ENCODE assay signal across 35 mouse cellular contexts in genomic region chr11:99319127-99319526, GRCm38 (mm10). TPM values are rescaled to one million over a fixed set of nuclear protein-coding genes. Genes with fewer than 3 reads are reported as not detected.
A peak's percentile ranks its signal among the peaks of the same experiment; 100 is the strongest.
DNase-seq lines count a peak whose midpoint lies in the region; ATAC-seq and TF ChIP-seq lines count a peak whose summit lies in the region.
"Had no signal": no experiment of that assay in that cellular context is flagged by ENCODE, and none has a peak within 500 bp of the region (broad histone marks: within the 10 kb centered on the region; RNA-seq: fewer than 3 reads in every experiment).

No protein-coding gene starts in this region.

- H3K9me3 ChIP-seq in heart, embryonic 12.5 days (replicated peaks), result no peaks in the 10 kb centered on the region
- no peaks in the 10 kb centered on the region for H3K9me3 ChIP-seq in heart, postnatal 0 days (replicated peaks; ENCODE audit: control insufficient read depth, low read length)
- H3K9me3 ChIP-seq in stomach, embryonic 15.5 days, result no peaks in the 10 kb centered on the region
- H3K9me3 ChIP-seq: embryonic facial prominence, embryonic 13.5 days; forebrain, embryonic 10.5 days; hindbrain, embryonic 13.5 days; liver, embryonic 15.5 days had no signal

- H3K4me3 ChIP-seq in heart, embryonic 12.5 days, result no peak overlapping the region
- H3K4me3 ChIP-seq in liver, adult 2 months (ENCODE audit: insufficient read depth, low read depth, low read length), result no peak overlapping the region
- peak overlapping the region; percentile 7; the same call in 1 of the 2 replicates for H3K4me3 ChIP-seq in heart, postnatal 0 days (ENCODE audit: low read depth, low read length)
- no peak overlapping the region for H3K4me3 ChIP-seq in stomach, embryonic 15.5 days (replicated peaks)
- H3K4me3 ChIP-seq: embryonic facial prominence, embryonic 13.5 days; forebrain, embryonic 10.5 days; gastrocnemius, adult 2 months; hindbrain, embryonic 13.5 days; liver, embryonic 15.5 days had no signal

- TF ChIP-seq EP300 in heart, postnatal 0 days (IDR thresholded peaks at IDR 0.05; ENCODE audit: low read depth), result no peak

- ATAC-seq in heart, embryonic 12.5 days (ENCODE audit: insufficient number of reproducible peaks, low FRiP score), result no peak
- peak; percentile 79 for ATAC-seq in heart, postnatal 0 days (ENCODE audit: insufficient read depth, low read depth)
- ATAC-seq in stomach, embryonic 15.5 days (ENCODE audit: insufficient read depth, low FRiP score, low read depth), result no peak
- ATAC-seq: forebrain, embryonic 16.5 days had no signal

- no peak for TF ChIP-seq POLR2A in liver, adult 2 months (IDR thresholded peaks at IDR 0.05; ENCODE audit: extremely low read depth, insufficient read depth, low read length)

- H3K27ac ChIP-seq in heart, embryonic 12.5 days (ENCODE audit: poor library complexity, severe bottlenecking), result no peak overlapping the region
- no peak overlapping the region for H3K27ac ChIP-seq in liver, adult 2 months (replicated peaks; ENCODE audit: insufficient read depth, low read depth, low read length)
- no peak overlapping the region for H3K27ac ChIP-seq in heart, postnatal 0 days (ENCODE audit: low read depth)
- no peak overlapping the region for H3K27ac ChIP-seq in stomach, embryonic 15.5 days
- H3K27ac ChIP-seq: embryonic facial prominence, embryonic 13.5 days; forebrain, embryonic 10.5 days; gastrocnemius, adult 2 months; hindbrain, embryonic 13.5 days; kidney, postnatal 0 days; liver, embryonic 15.5 days had no signal

- no peak for TF ChIP-seq CTCF in liver, adult 2 months (IDR thresholded peaks at IDR 0.05; ENCODE audit: low read depth, low read length)
- no peak for TF ChIP-seq CTCF in heart, postnatal 0 days (IDR thresholded peaks at IDR 0.05; ENCODE audit: low read depth)

- no peak overlapping the region for H3K9ac ChIP-seq in heart, embryonic 12.5 days
- no peak overlapping the region for H3K9ac ChIP-seq in liver, adult 2 months (ENCODE audit: low read depth, low read length)
- H3K9ac ChIP-seq in heart, postnatal 0 days (replicated peaks; ENCODE audit: low read depth, low read length), result no peak overlapping the region
- H3K9ac ChIP-seq in stomach, embryonic 15.5 days, result no peak overlapping the region
- H3K9ac ChIP-seq: embryonic facial prominence, embryonic 13.5 days; hindbrain, embryonic 13.5 days; liver, embryonic 15.5 days had no signal

- H3K27me3 ChIP-seq in heart, embryonic 12.5 days (replicated peaks), result 0 out of 2 replicates have a peak, but pooled peaks cover 4% of the 10 kb centered on the region
- no peaks in the 10 kb centered on the region for H3K27me3 ChIP-seq in liver, adult 2 months (ENCODE audit: control insufficient read depth, insufficient read depth, low read length)
- H3K27me3 ChIP-seq in heart, postnatal 0 days (ENCODE audit: control insufficient read depth, insufficient read depth, low read length), result no peaks in the 10 kb centered on the region
- no peaks in the 10 kb centered on the region for H3K27me3 ChIP-seq in stomach, embryonic 15.5 days (replicated peaks)
- H3K27me3 ChIP-seq: embryonic facial prominence, embryonic 13.5 days; liver, embryonic 15.5 days had no signal

- H3K4me2 ChIP-seq in heart, embryonic 12.5 days, result peak overlapping the region; percentile 18; the same call in 1 of the 2 replicates
- H3K4me2 ChIP-seq in heart, postnatal 0 days (ENCODE audit: low read depth, low read length), result peak overlapping the region; percentile 45
- H3K4me2 ChIP-seq in stomach, embryonic 15.5 days, result 0 out of 2 replicates have a peak overlapping the region, but pooled peaks have one; percentile 13
- H3K4me2 ChIP-seq: embryonic facial prominence, embryonic 13.5 days; hindbrain, embryonic 13.5 days; liver, embryonic 15.5 days had no signal

- no peaks in the 10 kb centered on the region for H3K36me3 ChIP-seq in heart, embryonic 12.5 days
- no peaks in the 10 kb centered on the region for H3K36me3 ChIP-seq in liver, adult 2 months (ENCODE audit: control insufficient read depth, insufficient read depth, low read length)
- no peaks in the 10 kb centered on the region for H3K36me3 ChIP-seq in heart, postnatal 0 days (replicated peaks; ENCODE audit: control insufficient read depth, insufficient read depth, low read length)
- no peaks in the 10 kb centered on the region for H3K36me3 ChIP-seq in stomach, embryonic 15.5 days
- H3K36me3 ChIP-seq: embryonic facial prominence, embryonic 13.5 days; forebrain, embryonic 10.5 days; hindbrain, embryonic 13.5 days; liver, embryonic 15.5 days had no signal

- 40% methylated on average over 9 of the region's 9 CpGs for WGBS in heart, embryonic 12.5 days
- WGBS in liver, adult 2 months, result 16% methylated on average over 9 of the region's 9 CpGs
- WGBS in heart, postnatal 0 days, result 22% methylated on average over 9 of the region's 9 CpGs
- WGBS in stomach, embryonic 15.5 days, result 37% methylated on average over 9 of the region's 9 CpGs

- no peaks in the 10 kb centered on the region for H3K4me1 ChIP-seq in heart, embryonic 12.5 days (replicated peaks)
- H3K4me1 ChIP-seq in liver, adult 2 months (ENCODE audit: control insufficient read depth, insufficient read depth, low read length), result no peaks in the 10 kb centered on the region
- no peaks in the 10 kb centered on the region for H3K4me1 ChIP-seq in heart, postnatal 0 days (ENCODE audit: control insufficient read depth, insufficient read depth)
- H3K4me1 ChIP-seq in stomach, embryonic 15.5 days, result peaks cover 4% of the 10 kb centered on the region; the same call in 1 of the 2 replicates
- H3K4me1 ChIP-seq: embryonic facial prominence, embryonic 13.5 days; forebrain, embryonic 10.5 days; liver, embryonic 15.5 days had no signal

- no peak for DNase-seq in heart, postnatal 25 days (ENCODE audit: low spot score)
- DNase-seq in liver, adult 2 months (ENCODE audit: extremely low read depth, low read depth, low spot score), result peak; percentile 10
- DNase-seq in liver (no peak), MN1 (ENCODE audit: low spot score) (no peak)
- DNase-seq in heart, postnatal 0 days (ENCODE audit: low spot score), result peak; percentile 30
- DNase-seq in cerebellum, postnatal 25 days, result no peak
- DNase-seq: adrenal gland, postnatal 14 days; cerebellum, adult 11 months; cerebellum, adult 9-10 months; gastrocnemius, adult 2 months; gastrocnemius, postnatal 36 days; kidney, adult 8-10 months; kidney, postnatal 4 days; left cerebral cortex, postnatal 4 days; lung, postnatal 10 days; midbrain, embryonic 14.5 days; thymus, adult 18-20 months; thymus, postnatal 25 days had no signal

- H3K79me2 ChIP-seq in liver, adult 2 months (ENCODE audit: control insufficient read depth, insufficient read depth, low read length), result no peaks in the 10 kb centered on the region

- intact Hi-C loops in heart, postnatal 25 days (cut with DNase I), result no loop called here

RNA-seq across cellular contexts. Expression of gene Krt25, which starts 3.6 kb away (rescaled TPM):
- polyA plus RNA-seq in heart, embryonic 12.5 days (2016; fragmentation: Nextera tagmentation; extraction: Ambion mirVana), result not detected in 2 replicates
- not detected for total RNA-seq in heart, postnatal 25 days (2021)
- not detected in 2 replicates for total RNA-seq in liver, adult 2 months (2014; rRNA removed)
- polyA plus RNA-seq in liver, adult 2 months (2012; rRNA removed), result not detected in 2 replicates
- not detected in 2 replicates for total RNA-seq in heart, postnatal 0 days (2014; rRNA removed; ENCODE audit: low replicate concordance)
- 0.07 and 0.12 TPM in 2 replicates for polyA plus RNA-seq in heart, postnatal 0 days (2015; fragmentation: Nextera tagmentation; extraction: Ambion mirVana)
- 0.06 TPM in 1 of 2 replicates, not detected in the other for polyA plus RNA-seq in stomach, embryonic 15.5 days (2015; fragmentation: Nextera tagmentation; extraction: Ambion mirVana)
- total RNA-seq: adrenal gland, postnatal 14 days; common myeloid progenitor, adult 5-6 weeks; gastrocnemius, adult 2 months; gastrocnemius, postnatal 36 days; heart, postnatal 14 days; layer of hippocampus, adult 8-10 months; layer of hippocampus, postnatal 25 days; left cerebral cortex, adult 8-10 months; left cerebral cortex, postnatal 4 days; MEL; monocyte, adult 5-6 weeks had no signal
- polyA plus RNA-seq: forebrain, embryonic 10.5 days; forebrain, embryonic 16.5 days; limb, embryonic 14.5 days; liver, embryonic 15.5 days; midbrain, embryonic 14.5 days had no signal

RNA-seq across cellular contexts. Expression of gene Krt26, which starts 18.6 kb away (rescaled TPM):
- not detected in 2 replicates for polyA plus RNA-seq in heart, embryonic 12.5 days (2016; fragmentation: Nextera tagmentation; extraction: Ambion mirVana)
- total RNA-seq in heart, postnatal 25 days (2021), result not detected
- not detected in 2 replicates for total RNA-seq in liver, adult 2 months (2014; rRNA removed)
- not detected in 2 replicates for polyA plus RNA-seq in liver, adult 2 months (2012; rRNA removed)
- not detected in 2 replicates for total RNA-seq in heart, postnatal 0 days (2014; rRNA removed; ENCODE audit: low replicate concordance)
- polyA plus RNA-seq in heart, postnatal 0 days (2015; fragmentation: Nextera tagmentation; extraction: Ambion mirVana), result not detected in 2 replicates
- 0.06 TPM in 1 of 2 replicates, not detected in the other for polyA plus RNA-seq in stomach, embryonic 15.5 days (2015; fragmentation: Nextera tagmentation; extraction: Ambion mirVana)
- total RNA-seq: adrenal gland, postnatal 14 days; common myeloid progenitor, adult 5-6 weeks; gastrocnemius, adult 2 months; gastrocnemius, postnatal 36 days; heart, postnatal 14 days; layer of hippocampus, adult 8-10 months; layer of hippocampus, postnatal 25 days; left cerebral cortex, postnatal 4 days; MEL; monocyte, adult 5-6 weeks had no signal
- polyA plus RNA-seq: embryonic facial prominence, embryonic 13.5 days; forebrain, embryonic 10.5 days; kidney, postnatal 0 days; limb, embryonic 14.5 days; liver, embryonic 15.5 days had no signal

RNA-seq across cellular contexts. Expression of gene Krt27, which starts 31.8 kb away (rescaled TPM):
- polyA plus RNA-seq in heart, embryonic 12.5 days (2016; fragmentation: Nextera tagmentation; extraction: Ambion mirVana), result 0.12 TPM in 1 of 2 replicates, not detected in the other
- total RNA-seq in heart, postnatal 25 days (2021), result not detected
- total RNA-seq in liver, adult 2 months (2014; rRNA removed), result not detected in 2 replicates
- polyA plus RNA-seq in liver, adult 2 months (2012; rRNA removed), result not detected in 2 replicates
- total RNA-seq in heart, postnatal 0 days (2014; rRNA removed; ENCODE audit: low replicate concordance), result not detected in 2 replicates
- polyA plus RNA-seq in heart, postnatal 0 days (2015; fragmentation: Nextera tagmentation; extraction: Ambion mirVana), result not detected in 2 replicates
- not detected in 2 replicates for polyA plus RNA-seq in stomach, embryonic 15.5 days (2015; fragmentation: Nextera tagmentation; extraction: Ambion mirVana)
- total RNA-seq: adrenal gland, postnatal 14 days; common myeloid progenitor, adult 5-6 weeks; gastrocnemius, adult 2 months; gastrocnemius, postnatal 36 days; heart, postnatal 14 days; layer of hippocampus, adult 8-10 months; layer of hippocampus, postnatal 25 days; left cerebral cortex, adult 8-10 months; left cerebral cortex, postnatal 4 days; MEL; monocyte, adult 5-6 weeks had no signal
- polyA plus RNA-seq: forebrain, embryonic 10.5 days; forebrain, embryonic 16.5 days; hindbrain, embryonic 13.5 days; kidney, postnatal 0 days; limb, embryonic 14.5 days; liver, embryonic 15.5 days; midbrain, embryonic 14.5 days; neural tube, embryonic 14.5 days had no signal

RNA-seq across cellular contexts. Expression of gene Krt24, which starts 34.1 kb away (rescaled TPM):
- polyA plus RNA-seq in heart, embryonic 12.5 days (2016; fragmentation: Nextera tagmentation; extraction: Ambion mirVana), result not detected in 2 replicates
- total RNA-seq in heart, postnatal 25 days (2021), result not detected
- total RNA-seq in liver, adult 2 months (2014; rRNA removed), result not detected in 2 replicates
- not detected in 2 replicates for polyA plus RNA-seq in liver, adult 2 months (2012; rRNA removed)
- not detected in 2 replicates for total RNA-seq in heart, postnatal 0 days (2014; rRNA removed; ENCODE audit: low replicate concordance)
- polyA plus RNA-seq in heart, postnatal 0 days (2015; fragmentation: Nextera tagmentation; extraction: Ambion mirVana), result not detected in 2 replicates
- not detected in 2 replicates for polyA plus RNA-seq in stomach, embryonic 15.5 days (2015; fragmentation: Nextera tagmentation; extraction: Ambion mirVana)
- total RNA-seq: adrenal gland, postnatal 14 days; common myeloid progenitor, adult 5-6 weeks; gastrocnemius, adult 2 months; gastrocnemius, postnatal 36 days; heart, postnatal 14 days; layer of hippocampus, adult 8-10 months; layer of hippocampus, postnatal 25 days; left cerebral cortex, adult 8-10 months; left cerebral cortex, postnatal 4 days; MEL; monocyte, adult 5-6 weeks had no signal
- polyA plus RNA-seq: forebrain, embryonic 10.5 days; kidney, postnatal 0 days; liver, embryonic 15.5 days; midbrain, embryonic 14.5 days; neural tube, embryonic 14.5 days had no signal

RNA-seq across cellular contexts. Expression of gene Krt28, which starts 55.6 kb away (rescaled TPM):
- 0.12 and 0.20 TPM in 2 replicates for polyA plus RNA-seq in heart, embryonic 12.5 days (2016; fragmentation: Nextera tagmentation; extraction: Ambion mirVana)
- total RNA-seq in heart, postnatal 25 days (2021), result not detected
- not detected in 2 replicates for total RNA-seq in liver, adult 2 months (2014; rRNA removed)
- not detected in 2 replicates for polyA plus RNA-seq in liver, adult 2 months (2012; rRNA removed)
- 3.1 TPM in 1 of 2 replicates, not detected in the other for total RNA-seq in heart, postnatal 0 days (2014; rRNA removed; ENCODE audit: low replicate concordance)
- 0.10 and 0.14 TPM in 2 replicates for polyA plus RNA-seq in heart, postnatal 0 days (2015; fragmentation: Nextera tagmentation; extraction: Ambion mirVana)
- polyA plus RNA-seq in stomach, embryonic 15.5 days (2015; fragmentation: Nextera tagmentation; extraction: Ambion mirVana), result 0.08 TPM in 2 replicates
- total RNA-seq: adrenal gland, postnatal 14 days; common myeloid progenitor, adult 5-6 weeks; gastrocnemius, adult 2 months; gastrocnemius, postnatal 36 days; heart, postnatal 14 days; left cerebral cortex, postnatal 4 days; MEL; monocyte, adult 5-6 weeks had no signal
- polyA plus RNA-seq: forebrain, embryonic 16.5 days; kidney, postnatal 0 days; liver, embryonic 15.5 days had no signal

Comparison
In these comparisons a context has a peak if more than half of its experiments do, and no peak if none do; other contexts are left out.
1. DNase-seq: peak in liver, adult 2 months (single experiment) and heart, postnatal 0 days (single experiment); none in heart, postnatal 25 days (single experiment), liver (single experiment), cerebellum, postnatal 25 days (0 of 2) and MN1 (single experiment).
2. Peak in every context shown above with its lines, with median percentiles within 50 percentile points of each other: H3K4me2 ChIP-seq.